Mouse (Mus musculus) cerebellum, adult 9-11 months (tissue): ENCODE data around the gene Pole4.

Source experiments
- DNase-seq: peaks from one replicate; pipeline ENCODE4 v3.0.0; 2022

Gene Pole4

GRCm38 (mm10) chr6:82609339-82609926 lies 95.7 kb downstream of the Pole4 start:
- DNase-seq, result no peak

DNA sequence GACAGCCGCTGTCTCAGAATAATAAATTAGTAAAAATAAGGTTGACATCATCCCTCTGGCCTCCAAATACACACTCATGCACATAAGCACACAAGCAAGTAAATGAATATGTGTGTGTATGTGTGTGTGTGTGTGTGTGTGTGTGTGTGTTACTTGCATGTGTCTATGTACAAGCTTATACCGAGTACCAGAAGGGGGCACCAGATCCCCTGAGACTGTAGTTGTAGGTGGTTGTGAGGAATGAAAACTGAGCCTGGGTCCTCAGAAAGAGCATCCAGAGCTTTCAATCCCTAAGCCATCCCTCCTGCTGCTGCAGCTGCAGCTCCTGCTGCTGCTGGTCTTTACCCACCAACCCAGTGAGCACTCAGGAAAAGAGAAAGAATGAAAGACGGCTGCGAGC lies 96.4 kb downstream of the Pole4 start:
- DNase-seq, result no peak

DNA sequence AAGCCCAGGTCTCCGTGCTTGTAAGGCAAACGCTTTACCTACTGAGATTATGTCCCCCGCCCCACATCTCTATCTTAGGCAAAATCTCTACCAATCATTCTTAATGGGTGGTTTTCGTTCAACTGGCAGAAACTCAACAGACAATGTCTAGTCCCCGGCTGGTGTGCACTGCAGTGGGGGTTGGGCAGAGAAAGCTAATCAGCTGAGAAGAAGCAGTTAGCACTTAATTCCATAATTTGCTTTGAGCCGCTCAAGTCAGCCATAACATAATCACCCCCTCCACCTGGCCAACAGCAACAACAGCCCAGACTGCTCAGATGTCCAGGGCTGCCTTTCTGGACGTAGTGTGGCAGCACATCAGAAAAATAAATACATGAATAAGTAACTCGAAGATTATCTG lies 100.4 kb downstream of the Pole4 start:
- no peak for DNase-seq

DNA sequence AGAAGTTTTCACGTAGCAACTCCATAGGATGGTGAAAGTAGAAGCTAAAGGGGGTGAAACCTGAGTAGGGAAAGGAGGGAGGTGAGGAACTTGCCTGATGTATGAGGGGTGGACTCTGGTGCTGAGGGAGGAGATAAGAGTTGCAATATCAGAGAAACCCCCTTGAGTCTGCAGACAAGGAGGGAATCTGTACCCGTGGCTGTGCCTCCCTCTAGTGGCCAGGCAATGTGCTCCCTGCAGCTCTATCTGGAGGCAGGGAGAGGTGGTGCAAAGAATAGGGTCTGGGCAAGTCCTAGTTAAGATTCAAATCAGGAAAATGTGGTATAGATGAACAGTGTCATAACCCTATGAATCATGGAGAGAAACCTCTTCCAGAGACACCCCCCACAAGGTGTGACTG lies 101.5 kb downstream of the Pole4 start:
- peak; percentile 5 for DNase-seq

DNA sequence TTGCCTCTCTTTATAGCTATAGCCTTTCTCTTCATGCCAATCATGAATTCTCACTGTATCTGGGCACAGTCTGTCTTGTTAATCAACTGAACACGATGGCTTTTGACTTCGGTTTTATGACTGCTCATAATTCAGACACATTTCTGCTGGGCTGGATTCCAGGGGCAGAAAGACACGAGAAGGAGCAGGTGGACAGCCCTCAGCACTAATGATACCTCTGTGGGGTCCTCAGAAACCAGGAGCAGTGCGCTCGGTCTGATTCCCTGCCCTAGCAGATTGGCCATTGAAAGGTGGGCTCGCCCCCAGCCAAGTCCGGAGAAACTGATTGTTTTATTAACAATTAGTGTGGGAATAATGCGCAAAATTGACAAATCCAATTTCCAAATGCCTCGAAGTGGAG lies 101.9 kb downstream of the Pole4 start:
- DNase-seq, result no peak

- DNase-seq, result no peak
These were observed 109.6 kb downstream of the Pole4 start for GRCm38 (mm10) chr6:82595461-82596090.

- DNase-seq, result no peak
These were observed 115.8 kb downstream of the Pole4 start for GRCm38 (mm10) chr6:82589387-82589786.

DNA sequence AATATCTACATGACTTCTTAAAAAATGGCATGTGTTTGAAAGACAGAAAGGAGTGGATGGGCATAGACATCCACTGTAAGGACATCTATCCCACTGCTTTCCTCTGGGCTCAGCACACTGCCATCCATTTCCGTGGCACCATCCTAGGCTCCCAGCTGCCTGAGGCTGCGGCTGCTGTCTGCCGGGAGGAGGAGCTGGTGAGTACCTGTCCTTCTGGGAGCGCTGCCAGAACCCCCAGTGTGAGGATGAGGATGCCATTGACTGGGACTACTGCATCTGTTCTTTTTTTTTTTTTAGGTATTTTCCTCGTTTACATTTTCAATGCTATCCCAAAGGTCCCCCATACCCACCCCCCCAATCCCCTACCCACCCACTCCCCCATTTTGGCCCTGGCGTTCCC lies 119.8 kb downstream of the Pole4 start:
- no peak for DNase-seq

GRCm38 (mm10) chr6:82575445-82575844 lies 129.7 kb downstream of the Pole4 start:
- no peak for DNase-seq
